Mouse (Mus musculus) heart, embryonic 11.5 days (tissue): Measurements from ENCODE around the gene Magi2. TPM values are rescaled to one million over a fixed set of nuclear protein-coding genes. Genes with fewer than 3 reads are reported as not detected.

Experiments
- ATAC-seq: fragments of 200-750 bp; cut with Nextera tagmentation; replicated peaks from 2 replicates; pipeline ENCODE4 v1.8.0; 2017; ENCODE audit warnings: moderate library complexity; ENCODE audit not compliant: insufficient number of reproducible peaks, low FRiP score, low TSS enrichment
- H3K27ac ChIP-seq: fragments of 300-500 bp; sonication (generic); 2 replicates; pipeline ENCODE4 v1.5.1; 2014; ENCODE audit warnings: mild to moderate bottlenecking, low read depth, low read length
- H3K27me3 ChIP-seq: fragments of 300-500 bp; sonication (generic); 2 replicates; pipeline ENCODE4 v1.6.1; 2014; ENCODE audit warnings: mild to moderate bottlenecking, low read length, mixed read lengths; ENCODE audit not compliant: control insufficient read depth, insufficient read depth
- H3K36me3 ChIP-seq: fragments of 300-500 bp; sonication (generic); 2 replicates; pipeline ENCODE4 v1.6.1; 2014; ENCODE audit warnings: mild to moderate bottlenecking, low read length, moderate library complexity, mixed read lengths; ENCODE audit not compliant: control insufficient read depth, insufficient read depth
- H3K4me1 ChIP-seq: fragments of 300-500 bp; sonication (generic); 2 replicates; pipeline ENCODE4 v1.6.1; 2014; ENCODE audit warnings: low read length; ENCODE audit not compliant: control insufficient read depth, insufficient read depth
- H3K4me2 ChIP-seq: fragments of 300-500 bp; sonication (generic); 2 replicates; pipeline ENCODE4 v1.6.1; 2014; ENCODE audit warnings: mild to moderate bottlenecking, moderate library complexity
- H3K4me3 ChIP-seq: fragments of 300-500 bp; sonication (generic); 2 replicates; pipeline ENCODE4 v1.5.1; 2014; ENCODE audit warnings: low read depth, low read length
- H3K9ac ChIP-seq: fragments of 300-500 bp; sonication (generic); 2 replicates; pipeline ENCODE4 v1.6.1; 2014; ENCODE audit warnings: mild to moderate bottlenecking, low read depth, low read length, moderate library complexity
- H3K9me3 ChIP-seq: fragments of 300-500 bp; sonication (generic); replicated peaks from 2 replicates; pipeline ENCODE4 v1.6.1; 2016; ENCODE audit warnings: low read length; ENCODE audit not compliant: control insufficient read depth
- WGBS: fragments of 180-500 bp; shearing (Covaris S2); extraction: QIAGEN DNeasy Blood & Tissue Kit; methylation state at CpG from one replicate; pipeline ENCODE4 v1.1.7; 2014; ENCODE audit not compliant: insufficient replicate concordance; 5-methylcytosine and 5-hydroxymethylcytosine counted together
- polyA plus RNA-seq: library from polyadenylated mRNA; unstranded; fragments of >200 nt; fragmentation: Nextera tagmentation; extraction: Ambion mirVana; gene quantifications from 2 replicates; pipeline ENCODE4 v1.2.1, GENCODE M21; 2014

Gene Magi2
- polyA plus RNA-seq, 1 experiment from 2014 or later: 2.5 TPM

DNA sequence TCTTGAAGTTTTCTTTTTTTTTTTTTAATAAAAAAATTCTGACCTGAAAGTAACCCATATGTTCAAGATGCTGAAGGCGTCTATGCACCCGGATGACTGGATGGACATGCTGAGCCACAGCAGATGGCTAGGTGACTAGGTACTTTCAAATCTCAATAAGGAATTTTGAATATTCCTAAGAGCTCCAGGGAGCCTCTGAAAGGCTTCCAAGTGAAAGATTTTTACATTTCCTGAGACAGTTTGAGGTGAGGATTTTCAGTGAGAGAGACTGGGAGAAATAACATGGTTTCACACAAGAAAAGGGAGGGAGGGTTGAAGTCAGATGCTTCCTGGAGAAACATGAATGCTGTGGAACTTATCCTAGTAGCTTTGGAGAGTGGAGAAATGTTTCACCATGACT, 1048.8 kb downstream of the Magi2 start:
- H3K9ac ChIP-seq: no peak overlapping the region
- H3K36me3 ChIP-seq: no peaks in the 10 kb centered on the region
- H3K4me2 ChIP-seq: no peak overlapping the region
- WGBS: 80% methylated on average over 2 of the region's 2 CpGs
- ATAC-seq: no peak
- no peaks in the 10 kb centered on the region for H3K9me3 ChIP-seq
- no peaks in the 10 kb centered on the region for H3K4me1 ChIP-seq
- H3K27me3 ChIP-seq: no peaks in the 10 kb centered on the region
- no peak overlapping the region for H3K4me3 ChIP-seq
- no peak overlapping the region for H3K27ac ChIP-seq

DNA sequence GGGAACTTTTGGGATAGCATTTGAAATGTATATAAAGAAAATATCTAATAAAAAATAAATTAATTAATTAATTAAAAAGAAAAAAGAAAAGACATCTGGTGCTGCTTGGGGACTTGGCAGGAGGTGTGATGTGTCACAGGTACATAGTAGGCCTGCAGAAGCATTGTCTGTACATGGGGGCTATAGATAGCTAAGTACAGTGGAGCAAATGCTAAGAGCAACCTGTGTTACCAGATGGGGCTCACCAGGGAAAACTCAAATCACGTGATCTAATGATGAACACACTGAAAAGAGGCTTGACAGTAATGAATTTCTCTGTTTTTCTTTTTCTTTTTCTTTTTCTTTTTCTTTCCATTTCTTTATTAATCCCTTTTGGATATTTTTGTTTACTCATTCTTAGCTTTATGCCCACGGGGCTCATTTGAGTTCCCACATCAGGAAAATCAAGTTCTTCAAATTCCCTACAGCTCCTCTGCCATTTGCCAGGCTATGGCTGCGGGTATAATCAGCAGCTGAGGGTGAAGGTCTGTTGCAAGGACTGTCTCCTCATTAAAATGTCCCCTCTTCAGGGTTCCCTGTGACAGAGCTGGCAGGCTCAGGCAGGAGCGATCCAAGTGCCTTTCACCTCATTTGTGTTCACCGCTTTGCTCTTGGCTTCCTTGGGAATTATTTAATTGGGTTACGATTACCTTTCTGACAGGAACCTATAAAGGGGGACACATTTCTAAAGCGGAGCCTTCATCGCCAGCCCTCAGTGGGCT, 1058.4 kb downstream of the Magi2 start:
- no peak overlapping the region for H3K27ac ChIP-seq
- H3K36me3 ChIP-seq: no peaks in the 10 kb centered on the region
- H3K9me3 ChIP-seq: no peaks in the 10 kb centered on the region
- no peak overlapping the region for H3K9ac ChIP-seq
- WGBS: 78% methylated on average over 8 of the region's 8 CpGs
- no peaks in the 10 kb centered on the region for H3K4me1 ChIP-seq
- H3K4me3 ChIP-seq: no peak overlapping the region
- H3K4me2 ChIP-seq: no peak overlapping the region
- ATAC-seq: no peak
- no peaks in the 10 kb centered on the region for H3K27me3 ChIP-seq

DNA sequence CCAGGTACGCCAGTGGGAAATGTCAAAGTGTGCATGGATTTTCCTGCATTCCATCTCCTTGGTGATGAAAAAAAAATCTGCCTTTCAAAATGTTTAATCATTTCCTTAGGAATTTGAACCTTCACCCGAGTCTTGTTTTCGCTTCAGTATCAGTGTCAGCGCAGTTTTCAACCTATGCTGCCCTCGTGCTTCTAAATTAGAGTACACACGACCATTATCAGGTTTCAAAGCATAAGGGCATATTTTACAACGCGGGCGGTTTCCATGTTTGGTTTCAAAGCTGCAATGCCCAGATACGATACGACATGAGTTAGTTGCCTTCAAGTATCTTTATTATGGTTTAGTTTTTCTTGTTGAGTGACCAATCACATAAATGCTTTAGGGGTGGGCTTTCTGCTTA, 1067.7 kb downstream of the Magi2 start:
- Histone ChIP-seq H3K27me3 (no peaks in the 10 kb centered on the region), H3K9me3 (no peaks in the 10 kb centered on the region), H3K4me2 (no peak overlapping the region), H3K36me3 (no peaks in the 10 kb centered on the region), H3K4me1 (no peaks in the 10 kb centered on the region), H3K9ac (no peak overlapping the region), H3K27ac (no peak overlapping the region), H3K4me3 (no peak overlapping the region)
- WGBS: 60% methylated on average over 11 of the region's 11 CpGs
- ATAC-seq: no peak

DNA sequence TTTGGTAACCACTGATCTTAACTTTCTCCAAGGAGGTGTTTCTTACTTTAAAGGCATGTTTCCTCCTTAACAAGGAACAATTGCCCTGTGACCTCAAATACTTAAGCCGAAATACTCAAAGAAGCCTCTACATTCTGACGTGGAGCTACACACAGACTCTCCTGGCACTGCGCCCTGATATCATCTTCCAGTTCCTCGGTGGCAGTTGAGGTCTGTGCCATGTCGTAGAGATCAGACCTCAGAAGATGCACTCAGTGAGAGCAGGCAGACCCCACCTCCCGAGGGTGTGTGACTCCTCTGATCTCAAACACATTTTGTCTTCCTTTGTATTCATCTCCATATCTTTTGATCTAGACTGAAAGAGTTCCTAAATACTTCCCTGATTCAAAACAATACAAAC, 1073.0 kb downstream of the Magi2 start:
- WGBS: 66% methylated on average over 6 of the region's 6 CpGs
- H3K4me2 ChIP-seq: no peak overlapping the region
- no peaks in the 10 kb centered on the region for H3K4me1 ChIP-seq
- H3K27ac ChIP-seq: no peak overlapping the region
- H3K36me3 ChIP-seq: no peaks in the 10 kb centered on the region
- no peak for ATAC-seq
- H3K27me3 ChIP-seq: no peaks in the 10 kb centered on the region
- H3K9me3 ChIP-seq: no peaks in the 10 kb centered on the region
- H3K9ac ChIP-seq: no peak overlapping the region
- H3K4me3 ChIP-seq: no peak overlapping the region

- Histone ChIP-seq H3K27ac (no peak overlapping the region), H3K27me3 (no peaks in the 10 kb centered on the region), H3K9me3 (no peaks in the 10 kb centered on the region), H3K4me3 (no peak overlapping the region), H3K4me1 (no peaks in the 10 kb centered on the region), H3K4me2 (no peak overlapping the region), H3K9ac (no peak overlapping the region), H3K36me3 (no peaks in the 10 kb centered on the region)
- ATAC-seq: no peak
- 80% methylated on average over 8 of the region's 8 CpGs for whole genome bisulfite sequencing
Observed at GRCm38 (mm10) chr5:20303056-20303965, 1076.5 kb downstream of the Magi2 start.

GRCm38 (mm10) chr5:20320970-20321369, 1094.1 kb downstream of the Magi2 start:
- 53% methylated on average over 2 of the region's 2 CpGs for WGBS
- no peak overlapping the region for H3K27ac ChIP-seq
- no peak overlapping the region for H3K4me2 ChIP-seq
- H3K27me3 ChIP-seq: no peaks in the 10 kb centered on the region
- no peaks in the 10 kb centered on the region for H3K9me3 ChIP-seq
- ATAC-seq: no peak
- H3K4me1 ChIP-seq: no peaks in the 10 kb centered on the region
- H3K4me3 ChIP-seq: no peak overlapping the region
- no peak overlapping the region for H3K9ac ChIP-seq
- no peaks in the 10 kb centered on the region for H3K36me3 ChIP-seq

DNA sequence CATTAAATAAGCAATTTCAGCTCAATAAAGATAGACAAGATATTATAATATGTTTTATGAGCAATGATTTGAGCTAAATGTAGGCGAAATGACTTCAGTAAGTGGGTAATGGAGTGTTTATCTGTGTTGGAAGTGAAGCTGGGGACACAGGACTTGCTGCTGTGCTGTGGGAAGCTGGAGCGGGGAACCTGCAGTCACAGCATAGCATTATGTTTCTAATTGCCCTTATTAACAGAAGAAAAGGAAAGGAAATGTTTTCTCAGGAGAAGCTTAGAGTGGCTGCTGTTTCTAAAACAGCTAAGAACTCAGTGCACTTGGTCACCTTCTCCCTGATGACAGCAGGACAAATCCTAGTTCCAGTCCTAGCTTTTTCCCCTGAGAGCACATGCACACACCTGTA, 1098.5 kb downstream of the Magi2 start:
- WGBS: 57% methylated on average over 2 of the region's 2 CpGs
- no peaks in the 10 kb centered on the region for H3K27me3 ChIP-seq
- no peaks in the 10 kb centered on the region for H3K4me1 ChIP-seq

GRCm38 (mm10) chr5:20328901-20329300, 1102.1 kb downstream of the Magi2 start:
- ATAC-seq: no peak
- WGBS: 42% methylated on average over 1 of the region's 1 CpGs
- no peak overlapping the region for H3K9ac ChIP-seq
- no peaks in the 10 kb centered on the region for H3K36me3 ChIP-seq
- no peaks in the 10 kb centered on the region for H3K9me3 ChIP-seq
- no peaks in the 10 kb centered on the region for H3K4me1 ChIP-seq
- no peaks in the 10 kb centered on the region for H3K27me3 ChIP-seq
- no peak overlapping the region for H3K4me2 ChIP-seq
- no peak overlapping the region for H3K4me3 ChIP-seq
- no peak overlapping the region for H3K27ac ChIP-seq

More for the DNA sequence above, 1098.5 kb downstream of the Magi2 start:
- Histone ChIP-seq H3K36me3 (no peaks in the 10 kb centered on the region), H3K27ac (no peak overlapping the region), H3K9ac (no peak overlapping the region), H3K4me2 (no peak overlapping the region), H3K4me3 (no peak overlapping the region), H3K9me3 (no peaks in the 10 kb centered on the region)
- no peak for ATAC-seq
